Mouse (Mus musculus) 416B (cell line): ENCODE measurements around the gene Ifi208.
"Not testable (repeated sequence)": the region's sequence is repeated elsewhere in the genome, so short reads cannot be mapped to it uniquely, and the experiment has no call there.

Source experiments
- DNase-seq: peaks from one replicate; pipeline ENCODE4 v3.0.0; 2011; ENCODE audit warnings: low read depth

Gene Ifi208

GRCm38 (mm10) chr1:173673458-173674097 lies at the start of gene Ifi208:
Ifi208 (plus strand) TSS chr1:173673675.
- DNase-seq: not testable (repeated sequence)

DNA sequence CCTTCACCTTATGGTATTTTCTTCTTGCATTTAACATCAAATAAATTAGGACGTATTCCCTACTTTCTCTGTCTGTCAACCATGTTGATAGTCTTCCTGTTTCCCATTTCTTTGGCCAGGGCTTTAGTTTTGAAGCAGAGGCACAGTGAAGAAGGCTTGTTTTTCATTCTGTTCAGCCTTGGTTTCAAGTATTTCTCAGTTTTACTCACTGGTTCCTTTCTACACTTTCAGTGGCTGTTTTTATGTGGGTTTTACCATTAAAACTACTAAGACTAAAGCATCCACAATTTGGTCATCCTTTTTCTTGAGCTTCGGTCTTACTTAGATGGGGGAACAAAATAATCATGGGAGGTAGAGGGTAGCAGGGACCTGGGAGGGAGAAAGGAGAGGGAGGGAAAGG lies 49.4 kb upstream of the Ifi208 start:
- DNase-seq: no peak

GRCm38 (mm10) chr1:173626686-173627085 lies 46.8 kb upstream of the Ifi208 start:
- DNase-seq: no peak

- not testable (repeated sequence) for DNase-seq
Observed at GRCm38 (mm10) chr1:173630622-173631021, 42.9 kb upstream of the Ifi208 start, which contains the start of gene Ifi209. Ifi209 (plus strand) TSS chr1:173630917.

- DNase-seq: no peak
Observed at GRCm38 (mm10) chr1:173633969-173634645, 39.4 kb upstream of the Ifi208 start.

- no peak for DNase-seq
Observed at GRCm38 (mm10) chr1:173645393-173645792, 28.1 kb upstream of the Ifi208 start.

DNA sequence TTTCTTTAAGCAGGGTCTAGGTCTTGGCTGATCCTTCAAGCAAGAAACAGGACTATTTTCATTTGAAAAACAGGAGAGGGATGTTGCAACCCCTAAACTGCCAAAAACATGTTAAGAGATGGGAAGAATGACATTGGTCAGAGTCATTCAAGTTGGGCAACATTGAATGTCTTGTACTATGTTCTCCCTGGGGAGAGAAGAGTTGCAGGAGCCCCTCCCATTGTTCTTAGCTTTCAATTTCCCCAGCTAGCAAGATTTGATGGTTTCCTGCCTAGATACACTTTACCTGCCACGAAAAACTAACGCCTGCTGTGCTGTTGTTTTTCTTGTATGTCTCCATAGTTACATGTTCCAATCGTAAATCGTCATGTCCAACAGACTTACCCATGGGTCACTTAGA lies 15.5 kb upstream of the Ifi208 start:
- DNase-seq: no peak

GRCm38 (mm10) chr1:173678605-173679004 lies 5.1 kb downstream of the Ifi208 start:
- not testable (repeated sequence) for DNase-seq

- no peak for DNase-seq
Observed at GRCm38 (mm10) chr1:173694270-173694669, 20.8 kb downstream of the Ifi208 start.

DNA sequence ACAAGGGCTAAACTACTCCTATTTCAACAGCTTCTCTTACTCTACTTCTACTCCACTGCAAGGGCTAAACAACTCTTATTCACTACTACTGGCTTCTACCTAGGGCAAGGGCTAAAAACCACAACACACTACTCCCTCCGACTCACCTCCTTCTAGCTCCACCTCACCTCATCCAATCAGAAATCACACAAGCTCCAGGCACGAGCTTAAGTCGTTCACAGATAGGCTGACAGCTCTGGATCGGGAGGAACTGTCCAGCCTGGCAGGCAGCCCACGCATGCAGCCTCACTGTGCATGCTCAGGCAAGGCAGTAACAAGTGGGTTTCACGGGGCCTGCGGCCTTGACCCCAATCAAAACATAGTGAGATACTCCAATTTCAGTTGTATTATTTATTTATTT lies 59.7 kb downstream of the Ifi208 start:
- peak; percentile 6 for DNase-seq

DNA sequence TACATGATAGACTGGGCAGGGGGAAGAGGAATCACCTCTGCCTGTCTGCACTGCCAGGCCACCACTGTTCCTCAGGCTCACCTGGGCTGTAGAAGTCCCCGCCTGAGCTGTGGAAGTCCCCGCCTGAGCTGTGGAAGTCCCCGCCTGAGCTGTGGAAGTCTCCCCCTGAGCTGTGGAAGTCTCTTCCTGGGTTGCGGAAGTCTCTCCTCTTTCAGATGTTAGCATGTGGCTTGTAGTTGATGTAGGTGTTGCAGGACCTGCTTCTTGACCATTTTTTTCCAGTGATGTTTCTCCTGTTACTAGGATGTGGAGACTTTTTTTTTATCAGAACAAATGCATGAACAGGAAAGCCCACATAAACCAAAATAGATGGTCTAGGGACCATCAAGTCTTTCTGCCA lies 61.5 kb downstream of the Ifi208 start:
- not testable (repeated sequence) for DNase-seq

DNA sequence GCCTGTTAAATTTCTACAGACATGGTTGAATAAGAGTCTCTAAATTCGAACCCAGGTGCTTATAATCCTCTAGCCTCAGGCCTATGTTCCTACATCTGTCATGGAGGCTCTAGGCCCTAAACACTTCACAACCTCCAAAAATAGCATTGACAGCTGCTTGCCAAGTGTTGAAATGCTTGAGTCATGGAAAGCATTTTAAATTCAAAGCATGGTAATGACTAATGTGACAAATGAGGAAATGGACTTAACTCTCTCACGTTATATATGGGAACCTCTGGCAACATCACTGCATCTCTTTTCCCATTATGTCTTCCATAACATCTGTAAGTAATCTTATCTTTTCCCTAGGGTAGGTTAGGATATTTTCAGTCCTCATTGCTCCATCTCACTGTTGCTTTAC lies 63.5 kb downstream of the Ifi208 start:
- peak; percentile 21 for DNase-seq

GRCm38 (mm10) chr1:173740537-173740936 lies 67.1 kb downstream of the Ifi208 start:
- no peak for DNase-seq

DNA sequence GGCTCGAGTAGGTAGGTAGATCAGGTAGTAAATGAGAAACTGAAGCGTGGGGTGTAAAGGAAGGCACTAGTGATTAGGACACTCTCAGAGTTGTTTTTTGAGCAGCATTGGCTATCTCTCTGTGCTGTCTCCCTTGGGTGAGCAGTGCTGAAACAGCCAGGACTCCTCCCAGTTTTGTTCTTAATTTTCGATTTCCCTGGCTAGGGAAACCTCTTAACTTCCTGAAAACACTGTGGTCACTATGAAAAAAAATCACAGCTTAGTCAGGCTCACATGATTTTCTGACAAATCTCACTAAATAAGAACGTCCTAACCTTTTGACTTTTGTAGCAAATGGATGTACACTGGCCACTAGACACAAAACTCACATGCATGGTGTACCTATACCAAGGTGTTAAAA lies 68.2 kb downstream of the Ifi208 start, which contains the start of gene Ifi207:
Gene Ifi207, minus strand, starts transcription at position 92 of the 400 bp plus-strand sequence.
- no peak for DNase-seq

DNA sequence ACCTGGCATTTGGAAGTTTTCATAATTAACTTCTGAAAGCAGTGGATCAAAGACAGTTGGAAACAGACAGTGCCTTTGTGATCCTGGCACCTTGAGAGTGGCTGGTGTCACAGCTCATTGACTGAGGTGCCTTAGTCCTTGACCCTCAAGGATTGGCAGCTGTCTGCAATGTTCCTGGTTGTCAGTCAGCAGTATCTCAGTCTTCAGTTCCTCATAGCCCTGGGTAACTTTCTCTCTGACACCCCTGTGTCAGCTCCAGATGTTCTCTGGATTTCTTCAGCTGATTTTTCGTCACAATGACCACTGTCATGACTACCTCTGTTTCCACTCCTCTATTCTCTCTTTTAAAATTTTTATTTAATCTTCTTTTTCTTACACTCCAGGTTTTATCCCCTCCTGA lies 68.8 kb downstream of the Ifi208 start:
- DNase-seq: no peak
